Mouse (Mus musculus) spleen, postnatal 36 days (tissue): ENCODE measurements around the gene Hapln2.

ENCODE experiments used
- DNase-seq, 2 experiments: peaks; one replicate each; pipeline ENCODE4 v3.0.0; 2022; ENCODE audit warnings: low spot score in 2 of 2, mixed read lengths in 1 of 2

The Hapln2 gene

GRCm38 (mm10) chr3:88027434-88028186 lies at the start of gene Hapln2:
Hapln2 (minus strand) TSS chr3:88027583.
- no peak for DNase-seq

GRCm38 (mm10) chr3:88074766-88075165 lies 47.4 kb upstream of the Hapln2 start:
- DNase-seq, result no peak

GRCm38 (mm10) chr3:88074351-88074750 lies 47.0 kb upstream of the Hapln2 start:
- DNase-seq, result no peak

- no peak for DNase-seq
Measured at GRCm38 (mm10) chr3:88073631-88074030, 46.2 kb upstream of the Hapln2 start.

- peak; percentile 66 to 71 for DNase-seq
Measured at GRCm38 (mm10) chr3:88071783-88072182, 44.4 kb upstream of the Hapln2 start.

- no peak for DNase-seq
Measured at GRCm38 (mm10) chr3:88068386-88068785, 41.0 kb upstream of the Hapln2 start.

GRCm38 (mm10) chr3:88057902-88058696 lies 30.7 kb upstream of the Hapln2 start, which contains the start of gene Naxe:
Naxe (minus strand) TSS chr3:88058495.
- DNase-seq, result peak; percentile 83 to 85

GRCm38 (mm10) chr3:88057030-88057429 lies 29.6 kb upstream of the Hapln2 start:
- no peak for DNase-seq

GRCm38 (mm10) chr3:88049532-88049931 lies 22.1 kb upstream of the Hapln2 start:
- no peak for DNase-seq

- peak; percentile 83 to 87 for DNase-seq
Measured at GRCm38 (mm10) chr3:88042661-88043421, 15.5 kb upstream of the Hapln2 start, which contains the start of gene Gpatch4. Gpatch4 (plus strand) TSS chr3:88043108.

GRCm38 (mm10) chr3:88035561-88036293 lies 8.3 kb upstream of the Hapln2 start:
- DNase-seq, result no peak

- DNase-seq, result no peak
Measured at GRCm38 (mm10) chr3:88033506-88033905, 6.1 kb upstream of the Hapln2 start.

- no peak for DNase-seq
Measured at GRCm38 (mm10) chr3:88030608-88031395, 3.4 kb upstream of the Hapln2 start.

- DNase-seq, result no peak
Measured at GRCm38 (mm10) chr3:88026823-88027222, 560 bp downstream of the Hapln2 start.

GRCm38 (mm10) chr3:88023192-88024074 lies 4.0 kb downstream of the Hapln2 start:
- no peak for DNase-seq

GRCm38 (mm10) chr3:88022322-88023191 lies 4.8 kb downstream of the Hapln2 start:
- DNase-seq, result peak; percentile 78 to 79

GRCm38 (mm10) chr3:88010634-88011265 lies 16.6 kb downstream of the Hapln2 start:
- no peak for DNase-seq
